Mouse (Mus musculus) C2C12 (cell line): ENCODE data around the gene Tmem121.

Experiments
- CTCF ChIP-seq: IDR thresholded peaks from one replicate; pipeline ENCODE4 v1.5.1; 2011; ENCODE audit not compliant: control insufficient read depth, insufficient read depth, insufficient read length
- USF1 ChIP-seq: IDR thresholded peaks from one replicate; pipeline ENCODE4 v1.6.1; 2011; ENCODE audit warnings: low read depth, mild to moderate bottlenecking, control low read depth, moderate library complexity

- no peak for TF ChIP-seq USF1
- TF ChIP-seq CTCF: no peak
Observed at GRCm38 (mm10) chr12:113187584-113188295, 2.0 kb downstream of the Tmem121 start.
